Mouse (Mus musculus) embryonic fibroblast, embryonic 13.5 days (primary cell): ENCODE data around the gene Cdc20. TPM values are rescaled to one million over a fixed set of nuclear protein-coding genes. Genes with fewer than 3 reads are reported as not detected.

ENCODE experiments used
- H3K27ac ChIP-seq: 2 replicates; pipeline ENCODE4 v1.5.1; 2012; ENCODE audit warnings: low read length, control low read depth, inconsistent platforms; ENCODE audit not compliant: insufficient read depth
- H3K4me1 ChIP-seq: 2 replicates; pipeline ENCODE4 v1.6.1; 2011; ENCODE audit warnings: low read length; ENCODE audit not compliant: control insufficient read depth, insufficient read depth
- H3K4me3 ChIP-seq: 2 replicates; pipeline ENCODE4 v1.5.1; 2011; ENCODE audit warnings: mild to moderate bottlenecking, control low read depth, low read length; ENCODE audit not compliant: insufficient read depth
- CTCF ChIP-seq: IDR thresholded peaks from 2 replicates; pipeline ENCODE4 v1.5.1; 2011; ENCODE audit warnings: mild to moderate bottlenecking, control low read depth, low read length, moderate library complexity, borderline replicate concordance; ENCODE audit not compliant: insufficient read depth
- POLR2A ChIP-seq: IDR thresholded peaks from 2 replicates; pipeline ENCODE4 v1.6.1; 2011; ENCODE audit warnings: low read depth, mild to moderate bottlenecking, control low read depth, low read length, moderate library complexity
- polyA plus RNA-seq: library from polyadenylated mRNA; stranded (reverse); fragments of >200 nt; gene quantifications from 2 replicates; pipeline ENCODE4 v1.2.4, GENCODE M21; 2011; ENCODE audit warnings: low read depth; ENCODE audit not compliant: missing spikeins, insufficient read length

Gene Cdc20
- polyA plus RNA-seq, 1 experiment = 61.6 TPM

DNA sequence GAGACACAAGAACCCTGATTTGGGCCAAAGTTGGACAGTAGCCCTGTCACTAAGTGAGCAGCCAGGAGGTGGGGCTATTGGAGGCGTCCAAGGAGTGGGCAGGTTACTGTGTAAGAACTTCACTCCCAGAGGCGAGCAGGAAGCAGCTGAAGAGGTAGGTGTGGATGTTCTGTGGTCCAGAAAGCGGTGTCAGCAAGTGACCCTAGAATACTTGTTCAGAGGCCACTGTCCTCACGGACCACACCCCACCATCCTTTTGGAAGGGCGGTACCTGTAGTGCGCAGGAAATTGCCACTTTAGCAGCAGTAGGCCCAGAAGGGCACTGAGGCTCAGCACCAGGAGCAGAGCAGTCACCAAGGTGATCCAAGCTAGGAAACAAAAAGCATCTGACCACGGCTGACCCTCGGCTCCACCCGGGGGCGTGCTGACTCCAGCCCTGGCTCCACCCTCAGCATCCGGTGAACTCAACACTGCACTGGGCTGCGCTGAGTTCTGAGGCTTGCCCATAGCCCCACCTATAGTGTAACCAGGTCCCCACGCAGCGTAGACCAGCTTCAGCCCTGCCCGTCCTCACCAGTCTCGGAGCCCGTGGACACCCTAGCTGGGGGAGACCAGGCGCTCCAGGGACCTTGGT lies 8.7 kb upstream of the Cdc20 start:
- H3K4me1 ChIP-seq = no peaks in the 10 kb centered on the region
- H3K4me3 ChIP-seq = peak overlapping the region; percentile 6
- no peak overlapping the region for H3K27ac ChIP-seq
- TF ChIP-seq CTCF = no peak
- TF ChIP-seq POLR2A = no peak

DNA sequence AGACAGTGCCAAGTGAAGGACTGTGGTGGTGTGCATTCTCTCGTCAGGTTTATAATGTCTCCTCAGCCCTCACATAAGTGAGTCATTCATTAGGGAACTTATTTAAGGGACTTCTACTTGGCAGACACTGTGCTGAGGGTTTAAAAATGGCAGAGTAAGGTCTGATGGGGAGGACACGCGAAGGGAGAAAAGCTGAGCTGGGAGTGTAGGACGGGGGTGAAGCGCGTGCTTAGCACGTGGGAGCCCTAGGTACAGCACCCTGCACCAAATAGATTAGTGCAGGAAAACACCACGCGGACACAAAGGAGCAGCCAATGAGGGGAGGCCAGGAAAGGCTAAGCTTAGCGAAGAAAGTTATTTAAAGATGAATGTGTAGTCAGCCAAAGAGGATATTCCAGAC lies 7.9 kb upstream of the Cdc20 start:
- Histone ChIP-seq H3K4me1 (no peaks in the 10 kb centered on the region), H3K4me3 (no peak overlapping the region), H3K27ac (no peak overlapping the region)
- TF ChIP-seq POLR2A = no peak
- no peak for TF ChIP-seq CTCF

- H3K4me1 ChIP-seq = no peaks in the 10 kb centered on the region; the same call in 1 of the 2 replicates
- TF ChIP-seq POLR2A (peak; percentile 50; the same call in 1 of the 2 replicates), CTCF (no peak)
- peak overlapping the region; percentile 39 for H3K4me3 ChIP-seq
- peak overlapping the region; percentile 74 for H3K27ac ChIP-seq
Observed at GRCm38 (mm10) chr4:118437829-118438253, 689 bp upstream of the Cdc20 start.

- Histone ChIP-seq H3K27ac (no peak overlapping the region), H3K4me3 (no peak overlapping the region), H3K4me1 (no peaks in the 10 kb centered on the region; the same call in 1 of the 2 replicates)
- TF ChIP-seq POLR2A (no peak), CTCF (no peak)
Observed at GRCm38 (mm10) chr4:118432332-118432731, 4.8 kb downstream of the Cdc20 start.

- TF ChIP-seq POLR2A (no peak), CTCF (no peak)
- no peaks in the 10 kb centered on the region; the same call in none of the 2 replicates for H3K4me1 ChIP-seq
- peak overlapping the region; percentile 81 for H3K4me3 ChIP-seq
- H3K27ac ChIP-seq = peak overlapping the region; percentile 92
Observed at GRCm38 (mm10) chr4:118429215-118429895, 7.8 kb downstream of the Cdc20 start.

GRCm38 (mm10) chr4:118428531-118429214 lies 8.5 kb downstream of the Cdc20 start:
- Histone ChIP-seq H3K4me1 (no peaks in the 10 kb centered on the region; the same call in 1 of the 2 replicates), H3K4me3 (peak overlapping the region; percentile 81), H3K27ac (peak overlapping the region; percentile 92)
- TF ChIP-seq POLR2A = no peak; the same call in none of the 2 replicates
- no peak for TF ChIP-seq CTCF

DNA sequence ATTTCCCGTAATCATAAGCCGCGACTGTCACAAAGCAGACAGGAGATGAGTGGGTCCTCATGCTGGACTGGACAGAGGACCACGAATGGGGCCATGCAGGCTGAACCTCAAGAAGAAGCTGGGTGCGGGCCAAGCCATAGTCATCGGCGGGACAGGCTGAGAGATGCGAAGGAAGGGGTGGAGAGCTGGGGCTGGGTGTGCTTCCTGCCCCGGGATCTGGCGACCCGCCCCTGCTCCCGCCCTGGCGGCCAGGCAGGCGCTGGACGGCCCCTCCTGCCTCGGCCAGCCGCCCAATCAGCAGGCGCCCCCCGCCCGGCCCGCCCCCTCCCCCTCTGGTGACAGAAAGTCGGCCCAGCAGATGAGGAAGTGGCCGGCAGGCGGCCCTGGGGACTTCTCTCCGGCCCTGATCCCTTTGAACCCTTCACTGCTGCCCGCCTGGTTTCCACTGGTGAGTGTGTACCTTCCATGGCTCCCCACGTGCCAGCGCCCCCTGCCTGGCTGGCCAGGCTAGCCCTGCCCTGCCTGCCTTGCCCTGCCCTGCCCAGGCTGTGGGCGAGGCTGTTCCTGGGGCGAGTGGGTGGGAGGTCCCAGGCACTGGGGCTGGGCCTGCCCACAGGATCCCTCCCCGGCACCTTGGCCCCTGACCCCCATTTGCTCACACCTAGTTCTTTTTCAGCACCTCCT lies 9.2 kb downstream of the Cdc20 start, which contains the start of gene Elovl1:
Gene Elovl1, plus strand, starts transcription at position 326 of the 684 bp plus-strand sequence.
- Histone ChIP-seq H3K27ac (peak within 1 kb of the TSS; percentile 94), H3K4me3 (peak within 1 kb of the TSS; percentile 81), H3K4me1 (no peaks in the 10 kb centered on the region; the same call in 1 of the 2 replicates)
- TF ChIP-seq CTCF (0 out of 2 replicates have a peak, but pooled peaks have one; percentile 2), POLR2A (peak; percentile 84)

- Histone ChIP-seq H3K27ac (peak overlapping the region; percentile 94), H3K4me3 (peak overlapping the region; percentile 35), H3K4me1 (no peaks in the 10 kb centered on the region; the same call in 1 of the 2 replicates)
- TF ChIP-seq POLR2A (no peak), CTCF (no peak)
Observed at GRCm38 (mm10) chr4:118427415-118427767, 9.8 kb downstream of the Cdc20 start.

DNA sequence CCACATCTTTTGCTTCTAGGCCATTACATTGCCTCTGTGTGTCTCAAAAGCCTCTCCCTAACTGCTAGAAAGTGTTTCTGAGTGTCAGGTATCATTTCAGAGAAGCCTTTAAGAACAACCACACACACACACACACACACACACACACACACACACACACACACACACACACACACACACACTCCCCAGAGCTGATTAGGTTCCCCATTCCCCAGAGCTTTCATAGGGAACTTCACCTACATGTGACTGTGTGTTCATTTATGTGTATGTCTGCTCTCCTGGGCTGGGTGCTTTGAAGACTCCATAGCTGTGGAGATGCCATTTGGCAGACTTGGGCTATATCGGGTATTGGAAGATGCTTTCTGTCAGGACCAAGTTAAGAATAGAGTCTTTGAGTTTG lies 11.8 kb downstream of the Cdc20 start:
- no peaks in the 10 kb centered on the region; the same call in 1 of the 2 replicates for H3K4me1 ChIP-seq
- no peak for TF ChIP-seq CTCF
- no peak for TF ChIP-seq POLR2A
- no peak overlapping the region for H3K4me3 ChIP-seq
- no peak overlapping the region for H3K27ac ChIP-seq
